Mouse (Mus musculus): ENCODE measurements around the gene Dock4. TPM values are rescaled to one million over a fixed set of nuclear protein-coding genes. Genes with fewer than 3 reads are reported as not detected.

The Dock4 gene
- under 1 TPM; 0.80 to 0.87 TPM for total RNA-seq (2023)

DNA sequence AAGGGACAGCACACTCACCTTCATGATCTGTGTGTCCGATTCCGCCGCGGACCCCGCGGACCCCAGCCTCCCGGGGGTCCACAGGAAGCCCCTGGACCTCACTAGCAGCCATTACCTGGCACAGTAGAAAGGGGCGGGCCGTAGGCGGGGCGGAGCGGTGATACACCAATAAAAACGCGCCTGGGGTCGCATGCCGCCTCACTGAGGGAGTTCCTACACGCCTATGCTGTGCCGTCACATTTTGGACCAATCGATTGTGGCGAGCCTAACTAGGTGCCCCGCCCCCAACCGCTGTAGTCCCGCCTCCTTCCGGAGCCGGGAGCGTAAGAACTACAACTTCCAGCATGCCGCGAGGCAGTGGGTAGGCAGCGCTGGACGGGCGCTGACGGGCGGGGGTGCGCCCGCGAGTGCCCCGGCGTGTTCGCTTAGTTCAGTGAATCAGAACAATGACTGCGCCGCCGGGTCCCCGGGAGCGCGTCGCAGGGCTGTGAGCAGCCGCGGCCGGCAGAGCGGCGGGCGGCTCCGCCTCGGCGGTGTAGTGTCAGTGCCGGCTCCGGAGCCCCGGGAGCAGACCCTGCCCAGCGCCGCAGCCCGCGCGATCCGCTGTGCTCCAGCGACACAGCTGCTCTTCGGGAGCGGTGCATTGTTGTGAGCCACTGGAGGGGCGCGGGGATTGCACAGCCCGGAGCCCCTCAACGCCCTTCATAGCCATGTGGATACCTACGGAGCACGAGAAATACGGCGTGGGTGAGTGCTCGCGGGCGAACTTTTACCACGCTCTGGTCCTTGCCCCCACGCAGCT lies at the start of gene Dock4, which contains the start of gene Zfp277:
TSS of gene Dock4 (plus strand) at position 305 of the 802 bp plus-strand sequence.
TSS of gene Zfp277 (minus strand) at position 255 of the 802 bp plus-strand sequence.

Other genes starting within 250 kb of the Dock4 start
- gene Lsmem1, start 246.5 kb upstream of the Dock4 start, total RNA-seq (2023) = 1 to 10 TPM; 1.4 to 2.4 TPM
- gene Ifrd1, start 197.4 kb upstream of the Dock4 start, total RNA-seq (2023) = 100 to 1,000 TPM; 265 to 337 TPM
- 10 to 100 TPM; 30.0 to 30.1 TPM for gene Zfp277, start 50 bp upstream of the Dock4 start, total RNA-seq (2023)

Measured in B cell, adult 67 days (primary cell).